Mouse (Mus musculus): ENCODE measurements around the gene Atp6v0e. TPM values are rescaled to one million over a fixed set of nuclear protein-coding genes. Genes with fewer than 3 reads are reported as not detected.
A peak's percentile ranks its signal among the peaks of the same experiment; 100 is the strongest.

The Atp6v0e gene
- polyA plus RNA-seq, 1 experiment from 2014 or later = 114 TPM

DNA sequence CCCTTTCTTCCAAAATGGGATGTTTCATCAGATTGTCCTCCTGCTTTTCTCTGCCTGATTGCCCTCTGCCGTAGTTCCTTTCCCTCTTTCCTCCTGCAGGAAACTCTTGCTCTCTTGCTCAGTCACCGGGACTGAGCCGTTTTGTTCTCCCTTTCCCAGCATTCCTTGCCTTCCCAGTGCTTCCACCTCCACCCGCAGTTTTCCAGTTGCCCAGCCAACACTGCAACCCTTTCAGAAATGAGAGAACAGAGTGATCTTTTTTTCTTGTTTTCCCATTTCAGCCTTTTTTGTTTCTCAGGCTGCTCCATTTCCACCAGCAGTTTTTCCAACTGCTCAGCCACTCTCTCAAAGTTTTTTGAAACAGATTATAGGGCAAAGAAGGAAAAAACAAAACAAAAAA is 8.2 kb downstream of the Atp6v0e start:
- no peak overlapping the region for H3K27ac ChIP-seq
- no peak overlapping the region for H3K9ac ChIP-seq
- H3K4me3 ChIP-seq = no peak overlapping the region
- ATAC-seq (ENCODE audit: low FRiP score) = no peak
- H3K36me3 ChIP-seq = no peaks in the 10 kb centered on the region
- peaks cover 4% of the 10 kb centered on the region; the same call in 1 of the 2 replicates for H3K4me1 ChIP-seq (replicated peaks)
- no peak overlapping the region for H3K4me2 ChIP-seq
- 53% methylated on average over 4 of the region's 4 CpGs for WGBS
- H3K27me3 ChIP-seq = peaks cover 13% of the 10 kb centered on the region; the same call in 1 of the 2 replicates
- H3K9me3 ChIP-seq = no peaks in the 10 kb centered on the region

DNA sequence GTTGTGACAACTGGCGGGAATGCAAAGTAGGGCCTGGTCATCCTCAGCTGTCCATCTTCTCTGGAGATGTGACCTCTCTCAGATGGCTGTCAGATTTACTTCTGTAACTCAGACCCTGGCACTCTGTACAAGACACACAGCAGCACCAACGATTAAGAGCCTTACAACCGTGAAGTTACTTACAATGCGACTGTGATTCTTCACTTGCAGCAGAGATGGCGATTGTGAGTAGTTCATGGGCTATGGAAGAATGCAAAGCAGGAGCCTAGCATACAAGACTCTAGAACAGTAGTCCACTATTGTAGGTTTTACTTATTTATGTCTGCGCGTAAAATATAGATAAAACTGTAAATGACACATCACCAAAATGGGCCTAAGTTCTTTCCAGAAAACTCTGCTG is 12.8 kb downstream of the Atp6v0e start:
- Histone ChIP-seq H3K4me2 (peak overlapping the region; percentile 78), H3K27me3 (peaks cover 11% of the 10 kb centered on the region; the same call in 1 of the 2 replicates), H3K4me1 (replicated peaks) (peaks cover 30% of the 10 kb centered on the region), H3K36me3 (peaks cover 10% of the 10 kb centered on the region), H3K27ac (peak overlapping the region; percentile 87), H3K9me3 (no peaks in the 10 kb centered on the region), H3K9ac (peak overlapping the region; percentile 87; the same call in 1 of the 2 replicates), H3K4me3 (peak overlapping the region; percentile 79)
- 27% methylated on average over 7 of the region's 7 CpGs for WGBS
- ATAC-seq (ENCODE audit: low FRiP score) = peak; percentile 62

DNA sequence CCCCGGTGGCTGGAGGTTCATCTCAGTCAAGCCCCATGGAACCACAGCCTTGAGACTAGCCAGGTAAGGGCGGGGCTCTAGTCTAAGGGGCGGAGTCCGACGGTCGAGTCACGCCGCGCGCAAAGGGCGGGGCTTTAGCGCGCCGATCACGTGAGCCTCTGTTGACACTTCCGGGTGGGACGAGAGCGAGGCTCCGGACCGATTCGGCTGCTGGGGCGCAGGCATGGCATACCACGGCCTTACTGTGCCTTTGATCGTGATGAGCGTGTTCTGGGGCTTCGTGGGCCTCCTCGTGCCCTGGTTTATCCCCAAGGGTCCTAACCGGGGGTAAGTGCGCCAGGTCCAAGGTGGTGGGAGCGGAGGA is 13.2 kb downstream of the Atp6v0e start:
- H3K9ac ChIP-seq = peak overlapping the region; percentile 87
- peak overlapping the region; percentile 87 for H3K27ac ChIP-seq
- H3K4me2 ChIP-seq = peak overlapping the region; percentile 78
- H3K4me3 ChIP-seq = peak overlapping the region; percentile 79
- ATAC-seq (ENCODE audit: low FRiP score) = peak; percentile 93
- H3K36me3 ChIP-seq = peaks cover 12% of the 10 kb centered on the region
- H3K9me3 ChIP-seq = no peaks in the 10 kb centered on the region
- H3K4me1 ChIP-seq (replicated peaks) = peaks cover 30% of the 10 kb centered on the region
- under 1% methylated on average over 30 of the region's 30 CpGs for WGBS
- peaks cover 11% of the 10 kb centered on the region; the same call in 1 of the 2 replicates for H3K27me3 ChIP-seq

DNA sequence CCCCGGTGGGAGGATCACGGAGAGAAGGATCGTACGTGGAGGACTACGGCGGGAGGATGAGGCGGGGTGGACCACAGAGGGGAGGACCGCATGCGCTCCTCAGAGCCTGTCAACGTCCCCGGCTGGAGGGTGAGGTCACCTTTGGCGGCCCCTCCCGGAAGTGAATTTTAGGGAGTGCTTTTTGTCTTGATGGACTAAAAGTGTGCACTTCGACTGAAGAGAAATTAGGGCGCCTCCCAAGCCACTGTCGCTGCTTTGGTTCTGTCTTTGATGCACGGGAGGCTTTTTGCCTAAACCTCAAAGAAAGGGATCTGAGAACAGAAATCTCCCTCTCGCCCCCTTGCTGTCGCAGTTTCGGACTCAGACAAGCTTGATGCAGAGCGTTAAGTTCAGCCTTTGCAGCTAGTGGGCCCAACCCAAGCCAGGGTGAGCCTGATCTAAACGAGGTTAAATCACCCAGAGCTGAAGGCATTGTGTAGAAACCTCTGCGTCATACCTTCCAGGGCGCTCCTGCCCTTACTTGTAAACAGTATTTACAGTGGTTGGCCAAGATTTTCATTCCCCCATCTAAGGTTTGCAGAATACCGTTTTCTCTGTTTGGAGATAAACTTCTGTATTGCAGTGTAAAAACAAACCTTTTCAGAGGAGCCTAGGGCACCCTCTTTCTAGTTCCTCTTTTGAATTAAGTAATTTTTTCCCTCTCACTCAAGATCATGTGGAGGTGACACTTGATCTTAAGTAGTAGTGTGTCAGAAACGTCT is 13.8 kb downstream of the Atp6v0e start:
- Histone ChIP-seq H3K27ac (peak overlapping the region; percentile 87), H3K9ac (peak overlapping the region; percentile 87), H3K9me3 (no peaks in the 10 kb centered on the region), H3K4me1 (replicated peaks) (peaks cover 30% of the 10 kb centered on the region), H3K4me3 (peak overlapping the region; percentile 79), H3K4me2 (peak overlapping the region; percentile 78), H3K27me3 (peaks cover 11% of the 10 kb centered on the region; the same call in 1 of the 2 replicates), H3K36me3 (peaks cover 12% of the 10 kb centered on the region)
- WGBS = 5% methylated on average over 26 of the region's 26 CpGs
- ATAC-seq (ENCODE audit: low FRiP score) = peak; percentile 93

DNA sequence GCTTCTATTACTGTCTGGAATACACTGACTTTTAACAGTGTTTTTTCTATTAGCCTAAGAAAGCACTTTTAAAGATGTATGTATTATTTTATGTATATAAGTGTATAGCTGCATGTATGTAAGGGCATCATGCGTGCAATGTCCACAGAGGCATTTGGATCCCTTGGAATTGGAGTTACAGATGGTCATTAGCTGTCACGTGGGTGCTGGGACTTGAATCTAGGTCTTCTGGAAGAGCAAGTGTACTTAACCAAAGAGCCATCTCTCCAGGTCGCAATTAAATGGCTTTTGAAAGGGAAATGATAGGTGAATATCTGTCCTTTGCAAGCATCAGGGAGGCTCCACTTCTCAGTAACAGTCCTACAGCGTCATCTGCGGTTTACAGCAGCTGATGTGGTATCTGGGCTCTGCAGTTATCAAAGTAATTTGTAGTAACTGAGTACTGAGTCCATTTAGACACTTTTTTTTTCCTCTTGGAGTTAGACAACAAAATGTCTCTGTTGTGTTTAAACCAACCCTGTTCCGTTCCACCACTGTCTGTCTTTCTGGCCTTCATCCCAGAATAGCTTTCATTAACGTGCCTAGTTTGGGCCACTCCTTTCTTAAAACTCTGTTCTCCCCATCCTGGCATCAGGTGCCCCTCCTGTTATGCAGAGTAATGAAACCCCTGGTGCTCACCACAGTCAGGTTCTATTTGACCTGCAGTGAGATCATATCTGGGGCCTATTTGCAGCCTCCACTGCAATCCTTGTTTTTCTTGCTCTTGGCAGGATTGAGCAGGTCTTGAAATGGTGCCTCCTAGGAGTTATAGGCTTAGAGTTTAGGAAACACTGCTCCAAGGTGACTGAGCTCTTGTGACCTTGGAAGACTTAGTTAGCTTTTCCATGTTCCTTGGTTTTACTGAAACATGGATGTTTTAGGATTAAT is 14.9 kb downstream of the Atp6v0e start:
- Histone ChIP-seq H3K27me3 (peaks cover 7% of the 10 kb centered on the region; the same call in 1 of the 2 replicates), H3K9me3 (no peaks in the 10 kb centered on the region), H3K36me3 (peaks cover 13% of the 10 kb centered on the region), H3K9ac (peak overlapping the region; percentile 63), H3K4me1 (replicated peaks) (peaks cover 30% of the 10 kb centered on the region), H3K4me3 (peak overlapping the region; percentile 79), H3K4me2 (peak overlapping the region; percentile 78), H3K27ac (no peak overlapping the region)
- 90% methylated on average over 7 of the region's 7 CpGs for WGBS
- no peak for ATAC-seq (ENCODE audit: low FRiP score)

DNA sequence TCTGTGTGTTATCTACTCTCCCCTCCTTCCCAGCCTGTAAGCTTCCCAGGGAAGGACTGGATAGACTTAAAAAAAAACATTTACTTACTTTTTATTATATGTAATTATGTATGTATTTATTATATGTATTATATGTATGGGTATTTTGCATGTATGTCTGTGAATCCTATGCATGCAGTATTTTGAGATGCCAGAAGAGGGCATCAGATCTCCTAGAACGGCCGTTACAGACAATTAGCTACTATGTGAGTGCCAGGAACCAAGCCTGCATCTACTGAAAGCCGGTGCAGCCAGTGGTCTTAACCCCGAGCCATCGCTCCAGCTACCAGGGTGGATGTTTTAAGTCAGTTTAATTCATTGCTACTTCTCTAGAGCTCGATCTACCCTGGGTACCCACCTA is 18.2 kb downstream of the Atp6v0e start:
- H3K27ac ChIP-seq = no peak overlapping the region
- H3K4me3 ChIP-seq = no peak overlapping the region
- H3K27me3 ChIP-seq = no peaks in the 10 kb centered on the region
- peaks cover 25% of the 10 kb centered on the region for H3K4me1 ChIP-seq (replicated peaks)
- no peak overlapping the region for H3K9ac ChIP-seq
- no peak overlapping the region for H3K4me2 ChIP-seq
- peaks cover 36% of the 10 kb centered on the region for H3K36me3 ChIP-seq
- ATAC-seq (ENCODE audit: low FRiP score) = no peak
- H3K9me3 ChIP-seq = no peaks in the 10 kb centered on the region
- WGBS = 95% methylated on average over 6 of the region's 6 CpGs

DNA sequence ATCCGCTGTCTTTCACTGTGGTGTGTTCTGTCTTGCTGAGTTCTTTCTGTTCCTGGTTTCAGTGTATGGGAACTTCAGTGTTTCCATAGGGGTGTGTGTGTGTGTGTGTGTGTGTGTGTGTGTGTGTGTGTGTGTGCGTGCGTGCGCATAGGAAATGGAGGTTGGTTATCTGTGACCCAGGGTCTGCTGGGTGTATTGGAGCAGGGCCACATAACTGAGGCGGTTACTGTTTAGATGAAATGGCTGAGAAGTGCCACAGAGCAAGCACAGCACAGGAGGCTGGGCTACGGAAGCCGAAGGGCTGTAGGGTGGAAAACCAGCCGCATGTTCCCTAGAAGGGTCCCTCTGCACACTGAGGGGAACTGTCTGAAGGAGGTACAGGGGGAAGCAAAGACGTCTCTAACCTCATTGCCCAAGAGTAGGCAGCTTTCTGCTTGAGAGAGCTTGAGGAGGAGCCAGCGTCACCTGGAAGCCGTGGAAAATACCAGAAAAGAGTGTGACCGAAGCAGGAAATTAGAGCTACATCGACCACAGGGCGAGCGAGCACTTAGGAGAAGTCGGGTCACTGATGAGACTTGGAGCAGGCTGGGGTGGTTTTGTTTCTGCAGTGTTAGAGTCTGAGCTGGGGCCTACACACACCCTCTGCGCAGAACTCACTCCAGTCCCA is 23.4 kb downstream of the Atp6v0e start:
- Histone ChIP-seq H3K27ac (no peak overlapping the region), H3K27me3 (no peaks in the 10 kb centered on the region), H3K9ac (no peak overlapping the region), H3K4me3 (no peak overlapping the region), H3K36me3 (peaks cover 24% of the 10 kb centered on the region), H3K4me2 (no peak overlapping the region), H3K4me1 (replicated peaks) (peaks cover 23% of the 10 kb centered on the region), H3K9me3 (no peaks in the 10 kb centered on the region)
- WGBS = 92% methylated on average over 16 of the region's 17 CpGs
- no peak for ATAC-seq (ENCODE audit: low FRiP score)

DNA sequence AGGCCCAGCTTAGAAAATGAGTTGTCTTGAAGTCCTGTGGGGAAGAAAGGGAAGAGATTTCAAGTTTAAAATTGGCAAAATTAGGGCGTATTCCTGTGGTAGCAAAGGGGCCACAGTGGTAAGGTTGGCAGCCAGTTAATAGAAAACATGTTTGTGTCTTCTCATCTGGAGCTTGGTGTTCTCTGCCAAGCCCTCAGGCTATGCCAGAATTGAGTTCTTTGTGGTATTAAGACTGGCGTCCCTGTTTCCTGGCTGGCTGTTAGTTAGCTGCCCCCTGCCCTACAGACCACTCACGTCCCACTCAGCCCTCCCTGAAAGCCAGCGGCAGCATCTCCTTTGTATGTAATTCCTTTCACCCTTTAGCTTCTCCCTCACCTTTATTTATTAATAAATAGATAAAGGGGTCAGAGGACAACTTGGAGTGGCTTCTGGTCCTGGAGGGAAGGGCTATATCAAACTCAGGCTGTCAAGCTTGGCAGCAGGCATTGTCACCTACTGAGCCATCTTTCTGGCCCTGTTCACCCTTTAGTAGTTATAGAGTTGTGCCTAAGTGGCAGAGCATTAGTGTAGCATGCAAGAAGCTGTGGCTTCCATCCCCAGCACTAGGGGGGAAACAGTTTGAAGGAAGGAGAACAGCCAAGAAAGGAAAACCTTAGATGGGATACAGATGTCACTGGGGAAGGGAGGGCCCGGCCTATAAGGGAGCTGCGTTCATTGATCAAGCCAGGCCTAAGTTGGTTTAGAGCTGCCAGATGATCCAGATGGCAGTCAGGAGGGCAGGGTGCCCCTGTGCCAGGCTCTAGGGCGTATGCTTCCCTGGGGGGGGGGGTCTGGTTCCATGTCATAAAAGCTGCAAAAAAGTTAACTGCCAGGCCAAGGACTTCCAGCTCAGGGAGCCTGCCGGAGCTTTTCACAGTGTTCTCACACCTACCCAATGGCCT is 26.0 kb downstream of the Atp6v0e start:
- no peak overlapping the region for H3K4me3 ChIP-seq
- no peaks in the 10 kb centered on the region for H3K27me3 ChIP-seq
- 73% methylated on average over 8 of the region's 8 CpGs for WGBS
- H3K36me3 ChIP-seq = peaks cover 13% of the 10 kb centered on the region
- H3K27ac ChIP-seq = peak overlapping the region; percentile 56
- H3K4me1 ChIP-seq (replicated peaks) = peaks cover 23% of the 10 kb centered on the region
- ATAC-seq (ENCODE audit: low FRiP score) = no peak
- H3K4me2 ChIP-seq = no peak overlapping the region
- no peaks in the 10 kb centered on the region for H3K9me3 ChIP-seq
- H3K9ac ChIP-seq = peak overlapping the region; percentile 20

DNA sequence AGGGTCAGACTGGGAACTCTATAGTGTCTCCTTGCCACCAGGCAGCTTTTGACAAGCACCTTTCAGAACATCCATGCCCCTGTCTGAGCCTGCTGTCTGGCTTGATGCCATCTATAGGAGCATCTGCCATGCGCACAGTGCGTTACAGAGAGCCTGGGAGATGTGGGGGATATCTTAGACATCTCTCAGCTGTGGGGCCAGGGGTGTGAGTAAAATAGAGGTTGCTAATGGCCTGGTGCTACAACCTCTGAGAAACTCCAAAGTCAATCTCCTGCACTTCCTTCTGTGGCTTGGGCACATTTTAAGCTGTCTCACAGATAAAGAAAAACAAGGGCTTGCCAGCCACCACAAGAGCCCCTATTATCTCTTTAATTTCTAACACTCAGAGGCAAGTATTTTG is 26.8 kb downstream of the Atp6v0e start:
- H3K4me2 ChIP-seq = no peak overlapping the region
- H3K36me3 ChIP-seq = peaks cover 6% of the 10 kb centered on the region
- peaks cover 23% of the 10 kb centered on the region for H3K4me1 ChIP-seq (replicated peaks)
- H3K4me3 ChIP-seq = no peak overlapping the region
- H3K27ac ChIP-seq = peak overlapping the region; percentile 56
- no peak for ATAC-seq (ENCODE audit: low FRiP score)
- H3K9me3 ChIP-seq = no peaks in the 10 kb centered on the region
- WGBS = 69% methylated on average over 2 of the region's 2 CpGs
- H3K27me3 ChIP-seq = no peaks in the 10 kb centered on the region
- no peak overlapping the region; the same call in 1 of the 2 replicates for H3K9ac ChIP-seq

DNA sequence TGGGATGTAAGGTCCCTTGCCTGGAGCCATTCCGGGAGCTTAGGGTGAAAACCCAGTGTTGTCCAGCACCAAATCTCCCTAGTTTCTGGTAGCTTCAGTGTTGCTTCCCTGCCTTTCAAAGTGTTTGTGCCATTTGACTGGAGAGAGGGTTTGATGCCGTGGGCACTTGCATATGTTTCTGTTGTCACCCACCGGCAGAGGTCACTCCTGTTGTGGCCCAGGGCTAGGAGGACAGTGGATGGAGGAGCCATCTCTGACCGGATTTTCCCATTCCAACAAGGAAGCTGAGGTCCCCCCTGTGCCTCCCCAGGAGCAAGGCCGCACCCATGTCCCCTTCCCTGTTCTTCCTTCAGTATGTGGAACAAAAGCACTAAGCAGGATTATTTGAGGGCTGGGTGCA is 27.2 kb downstream of the Atp6v0e start:
- WGBS = 88% methylated on average over 5 of the region's 5 CpGs

DNA sequence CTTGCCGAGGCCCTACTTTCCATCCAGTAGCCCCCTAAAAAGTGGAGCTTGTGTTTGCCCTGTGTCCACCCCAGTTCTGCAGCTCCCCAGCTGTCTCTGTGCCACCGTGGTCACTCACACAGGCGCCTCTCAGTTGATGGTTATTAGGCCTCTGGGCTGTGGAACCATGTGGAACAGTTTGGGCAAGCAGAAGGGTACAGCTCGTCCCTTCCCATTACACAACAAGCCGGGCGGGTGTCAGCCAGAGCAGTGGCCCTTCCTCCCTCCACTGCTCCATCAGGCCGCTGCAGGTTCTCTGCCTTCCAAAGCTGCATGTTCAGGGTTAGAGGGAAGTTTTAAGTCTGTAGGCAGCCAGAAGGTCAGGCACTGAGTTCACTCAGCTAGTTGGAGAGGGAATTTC is 28.1 kb downstream of the Atp6v0e start:
- Histone ChIP-seq H3K4me1 (replicated peaks) (peaks cover 23% of the 10 kb centered on the region), H3K27ac (no peak overlapping the region), H3K4me3 (no peak overlapping the region), H3K27me3 (no peaks in the 10 kb centered on the region), H3K4me2 (no peak overlapping the region), H3K9ac (no peak overlapping the region), H3K9me3 (no peaks in the 10 kb centered on the region), H3K36me3 (peaks cover 11% of the 10 kb centered on the region)
- 89% methylated on average over 7 of the region's 7 CpGs for WGBS
- no peak for ATAC-seq (ENCODE audit: low FRiP score)

More for the DNA sequence above, 27.2 kb downstream of the Atp6v0e start:
- H3K4me2 ChIP-seq = no peak overlapping the region
- no peaks in the 10 kb centered on the region for H3K9me3 ChIP-seq
- H3K9ac ChIP-seq = no peak overlapping the region
- H3K4me3 ChIP-seq = no peak overlapping the region
- no peak for ATAC-seq (ENCODE audit: low FRiP score)
- peaks cover 3% of the 10 kb centered on the region for H3K36me3 ChIP-seq
- H3K27me3 ChIP-seq = no peaks in the 10 kb centered on the region
- peaks cover 23% of the 10 kb centered on the region for H3K4me1 ChIP-seq (replicated peaks)
- no peak overlapping the region; the same call in 1 of the 2 replicates for H3K27ac ChIP-seq

Measured in hindbrain, embryonic 13.5 days (tissue).